Mouse (Mus musculus): ENCODE results near the gene 3110009E18Rik.

DNA sequence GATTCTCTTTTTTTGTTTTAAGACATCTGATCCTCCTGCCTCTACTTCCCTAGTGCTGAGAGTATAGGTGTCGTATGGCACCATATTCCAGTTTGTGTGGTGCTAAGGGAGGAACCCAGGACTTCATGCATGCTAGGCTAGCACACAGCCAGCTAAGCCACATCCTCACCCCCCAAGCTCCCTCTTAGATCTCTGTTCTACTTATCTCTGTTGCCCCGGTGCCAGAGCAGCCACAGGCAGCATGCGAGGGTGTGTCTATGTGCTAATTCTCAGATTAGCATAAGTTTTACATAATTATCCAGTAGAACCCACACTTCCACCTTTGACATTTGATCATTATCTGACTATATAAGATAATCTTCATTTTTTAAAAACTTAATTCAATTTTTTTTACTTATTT, 26.1 kb upstream of the 3110009E18Rik start:
- TF ChIP-seq CTCF (IDR thresholded peaks at IDR 0.05) (no peak), EP300 (IDR thresholded peaks at IDR 0.05) (no peak)

Data from lung, postnatal 0 days (tissue).